Mouse (Mus musculus) adrenal gland, postnatal 25 days (tissue): ENCODE measurements around the gene Pbx4. TPM values are rescaled to one million over a fixed set of nuclear protein-coding genes. Genes with fewer than 3 reads are reported as not detected.

Experiments
- DNase-seq: peaks from one replicate; pipeline ENCODE4 v3.0.0; 2021; ENCODE audit warnings: mixed read lengths
- total RNA-seq: library from RNA; stranded (reverse); gene quantifications from 2 replicates; pipeline ENCODE4 v1.2.3, GENCODE M21; 2021

Gene Pbx4
- total RNA-seq, 1 experiment from 2014 or later, result 1.7 TPM

GRCm38 (mm10) chr8:69874654-69875053, 42.4 kb downstream of the Pbx4 start:
- no peak for DNase-seq

DNA sequence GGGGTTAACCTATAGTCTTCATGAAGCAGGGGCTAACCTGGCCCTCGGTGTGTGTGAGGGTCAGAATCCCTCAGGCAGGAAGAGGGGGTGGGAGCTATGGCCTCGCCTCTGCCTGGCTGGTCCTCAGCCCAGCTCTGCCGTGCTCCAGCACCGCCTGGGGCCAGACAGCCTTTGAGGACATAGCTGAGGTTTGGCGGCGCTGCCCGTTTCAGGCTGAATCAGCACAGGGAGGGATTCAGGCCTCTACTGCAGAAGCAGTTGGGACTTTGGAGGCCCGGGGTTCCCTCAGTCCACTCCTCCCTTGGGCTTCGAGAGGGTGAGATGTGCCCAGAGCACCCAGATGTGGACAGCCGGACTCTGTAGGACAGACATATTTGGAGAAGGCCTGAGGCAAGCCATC, 43.8 kb downstream of the Pbx4 start:
- no peak for DNase-seq

- no peak for DNase-seq
Measured at GRCm38 (mm10) chr8:69876967-69877366, 44.7 kb downstream of the Pbx4 start.

- DNase-seq, result no peak
Measured at GRCm38 (mm10) chr8:69877396-69877795, 45.1 kb downstream of the Pbx4 start.

GRCm38 (mm10) chr8:69877992-69878391, 45.7 kb downstream of the Pbx4 start:
- no peak for DNase-seq

DNA sequence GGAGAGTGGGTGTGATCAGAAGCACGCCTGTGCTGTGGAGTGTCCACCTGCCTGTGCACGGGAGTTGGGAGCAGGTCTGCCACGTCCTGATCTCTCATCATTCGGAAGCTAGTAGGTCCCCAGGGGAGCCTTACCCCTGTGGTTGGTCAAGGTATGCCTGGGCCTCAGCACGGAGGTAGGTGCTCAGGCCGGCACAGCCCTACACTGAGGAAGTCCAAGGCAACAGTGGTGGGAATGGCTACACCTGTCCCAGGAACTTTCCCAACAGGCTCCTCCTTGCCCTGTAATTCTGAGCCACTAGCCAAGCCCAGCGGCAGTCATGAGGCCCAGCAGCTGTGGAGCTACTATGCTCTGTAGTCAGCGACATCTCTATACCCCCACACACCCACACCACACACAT, 47.4 kb downstream of the Pbx4 start:
- DNase-seq, result no peak

DNA sequence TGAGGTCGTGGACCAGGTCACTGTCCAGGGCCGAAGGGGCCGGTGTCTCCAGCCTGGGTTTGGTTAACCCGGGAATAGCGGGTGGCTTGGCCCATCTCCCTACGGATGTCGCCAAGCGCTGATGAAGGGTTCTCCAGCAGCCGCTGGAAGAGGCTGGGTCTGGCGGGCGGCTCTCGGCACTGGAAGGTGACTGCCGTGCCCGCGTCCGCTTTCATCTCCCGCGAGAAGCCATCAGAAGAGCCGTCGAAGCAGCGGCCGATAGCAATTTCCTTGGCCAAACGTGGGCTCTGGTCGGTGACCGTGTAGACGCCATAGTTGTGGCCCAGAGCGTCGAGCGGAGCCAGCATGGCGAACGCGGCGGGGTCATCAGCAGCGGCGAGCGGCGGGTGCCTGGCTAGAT, 48.5 kb downstream of the Pbx4 start:
- DNase-seq, result no peak

- DNase-seq, result no peak
Measured at GRCm38 (mm10) chr8:69881261-69881865, 49.1 kb downstream of the Pbx4 start.

GRCm38 (mm10) chr8:69882021-69882756, 49.9 kb downstream of the Pbx4 start:
- peak; percentile 46 for DNase-seq

GRCm38 (mm10) chr8:69882833-69883600, 50.7 kb downstream of the Pbx4 start:
- DNase-seq, result no peak

DNA sequence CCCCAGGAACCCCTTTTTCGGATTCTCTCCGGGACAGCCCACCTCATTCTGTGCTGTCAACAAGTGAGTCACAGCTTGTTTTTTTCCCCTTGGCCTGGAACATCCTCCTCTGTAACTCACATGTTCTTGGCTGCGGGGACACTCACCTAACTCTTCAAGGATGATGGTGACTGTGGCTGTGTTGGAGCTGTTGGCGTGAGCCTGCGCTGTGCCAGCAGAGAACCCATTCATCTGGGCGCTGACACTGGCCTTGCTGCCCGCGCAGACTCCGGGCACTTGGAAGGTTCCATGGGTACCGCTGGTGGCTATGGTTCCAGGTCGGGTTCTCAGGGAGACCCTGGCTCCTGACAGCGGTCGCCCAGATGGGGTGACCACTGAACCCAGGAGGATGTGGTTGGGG, 51.9 kb downstream of the Pbx4 start:
- no peak for DNase-seq

DNA sequence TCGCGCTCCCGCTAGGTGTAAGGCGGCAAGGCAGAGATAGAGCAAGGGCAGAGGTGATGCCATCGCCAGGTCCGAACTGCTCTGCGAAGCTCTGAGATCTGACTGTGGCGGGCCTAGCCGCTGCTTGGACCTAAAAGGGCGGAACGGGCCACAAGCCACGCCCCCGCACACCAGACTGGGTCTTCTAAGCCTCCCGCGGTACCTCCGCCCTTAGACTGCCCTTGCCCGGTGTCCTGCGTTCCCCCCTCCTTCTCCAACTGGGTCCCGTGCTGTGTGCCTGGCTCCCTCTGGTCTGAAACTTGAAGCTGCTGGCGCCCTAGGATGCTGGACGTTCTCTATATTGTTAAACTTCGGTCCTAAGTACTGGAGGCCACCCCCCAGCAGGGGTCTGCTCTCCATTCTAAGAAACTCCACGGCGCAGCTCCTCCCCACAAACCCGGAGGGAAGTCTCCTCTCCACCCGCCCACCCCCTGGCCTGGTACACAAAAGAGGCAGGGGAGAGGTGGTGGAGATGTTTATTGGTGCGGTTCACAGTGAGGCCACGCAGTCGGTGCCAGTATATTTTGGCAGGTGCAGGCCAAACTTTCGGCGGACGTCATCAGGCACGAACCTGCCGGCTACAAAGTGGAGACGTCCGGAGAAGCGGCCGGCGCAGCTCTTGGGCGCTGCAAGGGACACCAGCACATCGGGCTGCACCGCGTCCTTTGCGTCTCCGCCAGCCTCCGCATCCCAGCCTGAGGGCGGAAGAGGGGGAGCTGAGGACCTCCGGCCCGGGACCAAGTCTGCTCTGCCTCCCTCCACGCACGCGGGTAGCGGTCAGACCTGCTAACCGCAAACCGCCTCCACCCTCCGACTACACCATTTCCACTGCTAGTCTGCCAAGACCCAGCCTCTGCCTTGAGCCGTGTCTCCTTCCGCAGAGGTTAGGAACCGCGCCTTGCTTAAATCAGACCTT, 55.3 kb downstream of the Pbx4 start, which contains the start of gene Cilp2:
Cilp2 (minus strand) TSS at position 399 of the 955 bp plus-strand sequence.
- DNase-seq, result no peak

GRCm38 (mm10) chr8:69888244-69888866, 56.1 kb downstream of the Pbx4 start:
- DNase-seq, result no peak

GRCm38 (mm10) chr8:69888902-69889301, 56.6 kb downstream of the Pbx4 start:
- no peak for DNase-seq

DNA sequence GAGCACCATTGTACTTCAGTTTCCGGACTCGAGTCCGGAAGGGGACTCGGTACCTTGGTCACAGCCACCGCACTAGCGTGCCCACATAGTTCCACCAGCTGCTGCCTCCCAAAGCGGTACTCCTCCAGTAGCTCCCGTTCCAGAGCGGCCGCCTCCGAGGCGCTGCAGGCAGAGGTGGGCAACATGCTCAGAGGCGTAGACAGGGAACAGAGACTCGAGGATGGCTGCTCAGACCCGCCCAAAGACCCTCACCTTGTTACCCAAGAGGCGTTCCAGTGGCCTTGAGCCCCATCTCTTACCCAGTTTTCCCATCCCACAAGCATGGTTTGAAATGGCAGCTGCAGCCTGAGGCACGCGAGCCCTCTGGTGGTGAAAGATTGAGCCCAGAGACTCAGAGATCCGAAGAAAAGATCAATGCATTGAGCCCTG, 58.5 kb downstream of the Pbx4 start:
- DNase-seq, result peak; percentile 38

DNA sequence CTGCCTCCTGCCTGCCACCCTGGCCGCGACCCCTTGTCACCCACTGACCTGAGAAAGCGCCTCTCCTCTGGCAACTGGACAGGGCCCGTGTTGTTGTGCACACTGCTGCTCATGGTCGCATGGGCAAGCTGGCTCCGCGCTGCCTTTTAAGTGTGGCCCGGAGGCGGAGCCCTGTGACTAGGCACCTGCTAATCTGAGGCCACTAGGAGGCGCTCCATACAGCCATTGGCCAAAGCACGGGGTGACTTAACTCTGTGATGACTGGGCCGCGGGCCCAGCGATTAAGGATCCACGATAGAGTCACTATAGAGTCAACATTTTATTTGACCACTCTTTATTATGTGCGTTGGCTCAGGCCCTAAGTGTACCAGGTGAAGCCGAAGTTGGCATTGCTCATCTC, 61.6 kb downstream of the Pbx4 start:
- no peak for DNase-seq

GRCm38 (mm10) chr8:69894836-69895332, 62.6 kb downstream of the Pbx4 start:
- no peak for DNase-seq

DNA sequence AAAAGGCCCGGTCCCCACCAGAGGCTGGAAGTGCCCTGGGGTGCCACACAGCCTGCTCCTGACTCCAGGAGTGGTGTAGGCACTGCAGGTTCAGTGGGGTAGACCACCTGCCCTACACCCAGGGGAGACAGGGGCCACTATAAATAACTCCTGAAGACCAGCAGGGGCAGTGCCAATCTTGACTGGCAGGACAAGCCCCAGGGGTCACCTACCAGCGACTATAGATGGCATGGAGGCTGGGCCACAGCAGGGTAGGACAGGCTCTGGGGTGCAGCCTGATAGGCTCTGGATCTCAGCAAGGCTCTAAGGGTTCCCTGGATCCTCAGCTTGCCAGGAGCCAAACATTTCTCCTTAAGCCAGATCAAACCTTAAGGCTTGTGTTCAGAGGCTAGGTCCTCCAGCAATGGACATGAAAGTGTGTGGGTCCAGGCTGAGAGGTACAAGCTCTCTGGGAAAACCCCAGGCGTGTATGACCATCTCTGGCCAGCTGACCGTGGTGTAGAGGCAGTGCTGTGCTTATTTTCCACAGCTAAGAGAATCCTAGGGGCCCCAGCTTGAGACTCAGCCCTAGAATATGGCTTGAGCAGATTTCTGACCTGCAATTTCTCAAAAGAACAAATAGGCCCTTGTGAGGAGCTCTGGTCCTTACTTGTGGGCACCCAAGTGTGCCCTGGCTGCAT, 63.6 kb downstream of the Pbx4 start:
- DNase-seq, result no peak

GRCm38 (mm10) chr8:69897857-69898256, 65.6 kb downstream of the Pbx4 start:
- DNase-seq, result no peak

DNA sequence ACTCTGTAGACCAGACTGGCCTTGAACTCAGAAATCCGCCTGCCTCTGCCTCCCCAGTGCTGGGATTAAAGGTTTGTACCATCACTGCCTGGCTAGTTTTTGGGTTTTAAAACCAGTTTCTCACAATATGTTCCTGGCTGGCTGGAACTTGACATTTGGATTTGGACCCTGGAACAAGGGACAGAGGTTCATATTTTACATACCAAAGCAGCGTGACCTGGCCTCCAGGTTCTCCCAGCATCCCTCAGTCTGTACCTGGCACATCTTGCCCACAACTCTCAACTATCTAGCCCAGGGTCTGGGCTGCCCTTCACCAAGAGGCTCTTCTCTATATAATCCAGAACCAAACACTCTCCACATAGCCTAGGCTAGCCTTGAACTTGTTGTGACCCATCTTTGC, 67.6 kb downstream of the Pbx4 start:
- DNase-seq, result no peak
